Mouse (Mus musculus) E14TG2a.4 (cell line): ENCODE results near the gene Ttc7b.

Source experiments
- H3K27me3 ChIP-seq: 2 replicates; pipeline ENCODE4 v1.6.1; 2014; ENCODE audit warnings: low read length, control low read depth; ENCODE audit not compliant: insufficient read depth
- H3K36me3 ChIP-seq: 2 replicates; pipeline ENCODE4 v1.6.1; 2014; ENCODE audit warnings: low read length, control low read depth; ENCODE audit not compliant: insufficient read depth
- H3K4me1 ChIP-seq: replicated peaks from 2 replicates; pipeline ENCODE4 v1.6.1; 2014; ENCODE audit warnings: low read depth, low read length, control low read depth
- H3K4me3 ChIP-seq: replicated peaks from 2 replicates; pipeline ENCODE4 v1.5.1; 2014; ENCODE audit warnings: mild to moderate bottlenecking, low read length
- H3K9me3 ChIP-seq: 2 replicates; pipeline ENCODE4 v1.6.1; 2014; ENCODE audit warnings: low read length, control low read depth
- CTCF ChIP-seq: conservative IDR thresholded peaks from 2 replicates; pipeline ENCODE4 v1.5.1; 2014; ENCODE audit warnings: low read length
- NANOG ChIP-seq: IDR thresholded peaks from 2 replicates; pipeline ENCODE4 v1.6.1; 2014; ENCODE audit warnings: borderline replicate concordance, low read length, mixed read lengths
- POU5F1 ChIP-seq: IDR thresholded peaks from 2 replicates; pipeline ENCODE4 v1.6.1; 2014; ENCODE audit warnings: low read length, borderline replicate concordance

Ttc7b gene

DNA sequence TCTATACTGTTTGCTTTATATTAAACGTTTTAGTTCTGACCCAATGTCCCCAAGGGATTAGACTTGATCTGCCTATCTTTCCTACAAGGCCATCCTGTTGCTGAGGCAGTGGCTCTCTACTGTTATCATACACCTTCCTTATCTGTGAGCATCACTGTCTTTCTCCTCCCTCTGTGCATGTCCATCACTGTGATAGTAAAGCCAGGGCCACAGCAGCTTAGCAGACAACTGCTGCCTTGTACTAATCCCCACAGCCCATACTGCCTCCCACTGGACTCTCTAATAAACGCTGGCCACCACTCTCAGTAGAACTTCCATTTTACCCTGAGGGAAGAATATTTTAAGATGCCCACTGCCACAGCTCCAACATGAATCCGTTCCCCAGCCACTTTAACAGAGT, 182.6 kb downstream of the Ttc7b start:
- no peaks in the 10 kb centered on the region for H3K9me3 ChIP-seq
- TF ChIP-seq POU5F1 (no peak), CTCF (no peak), NANOG (no peak)
- H3K4me1 ChIP-seq, result peaks cover 71% of the 10 kb centered on the region
- no peaks in the 10 kb centered on the region for H3K27me3 ChIP-seq
- 0 out of 2 replicates have a peak overlapping the region, but pooled peaks have one; percentile 7 for H3K4me3 ChIP-seq
- peaks cover 11% of the 10 kb centered on the region; the same call in 1 of the 2 replicates for H3K36me3 ChIP-seq

DNA sequence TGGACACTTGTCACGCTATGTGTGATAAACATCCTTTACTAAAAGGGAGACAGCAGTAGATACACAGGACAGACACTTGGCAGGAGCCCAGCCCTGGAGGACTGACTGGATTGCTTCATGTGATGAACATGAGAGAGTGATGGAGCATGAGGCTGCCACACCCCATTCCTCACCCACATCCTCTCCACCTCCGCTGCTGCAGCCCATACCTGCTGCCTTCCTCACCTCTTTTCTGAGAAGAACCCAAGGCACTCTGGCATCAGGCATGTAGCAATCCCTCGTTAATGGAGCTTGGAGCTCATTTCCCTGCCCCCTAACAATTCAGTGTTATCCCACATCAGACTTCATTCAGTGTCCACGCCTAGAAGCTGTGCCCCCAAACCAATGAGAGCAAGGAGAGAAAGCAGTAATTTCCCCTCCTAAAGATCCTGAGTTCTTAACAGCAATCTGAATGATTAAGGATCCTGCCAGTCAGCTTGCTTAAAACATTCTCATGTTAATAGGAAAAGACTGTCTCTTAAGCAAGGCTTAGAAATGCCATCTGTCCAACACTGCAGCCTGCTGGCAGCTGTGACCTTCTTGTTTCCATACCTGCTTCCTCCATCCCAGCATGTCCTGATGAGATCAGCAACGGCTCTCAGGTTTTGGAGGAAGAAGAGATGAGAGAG, 183.1 kb downstream of the Ttc7b start:
- no peak for TF ChIP-seq POU5F1
- no peak for TF ChIP-seq CTCF
- TF ChIP-seq NANOG, result peak; percentile 94
- no peaks in the 10 kb centered on the region for H3K27me3 ChIP-seq
- peaks cover 7% of the 10 kb centered on the region; the same call in 1 of the 2 replicates for H3K36me3 ChIP-seq
- H3K4me3 ChIP-seq, result peak overlapping the region; percentile 8; the same call in 1 of the 2 replicates
- peaks cover 69% of the 10 kb centered on the region for H3K4me1 ChIP-seq
- H3K9me3 ChIP-seq, result no peaks in the 10 kb centered on the region

DNA sequence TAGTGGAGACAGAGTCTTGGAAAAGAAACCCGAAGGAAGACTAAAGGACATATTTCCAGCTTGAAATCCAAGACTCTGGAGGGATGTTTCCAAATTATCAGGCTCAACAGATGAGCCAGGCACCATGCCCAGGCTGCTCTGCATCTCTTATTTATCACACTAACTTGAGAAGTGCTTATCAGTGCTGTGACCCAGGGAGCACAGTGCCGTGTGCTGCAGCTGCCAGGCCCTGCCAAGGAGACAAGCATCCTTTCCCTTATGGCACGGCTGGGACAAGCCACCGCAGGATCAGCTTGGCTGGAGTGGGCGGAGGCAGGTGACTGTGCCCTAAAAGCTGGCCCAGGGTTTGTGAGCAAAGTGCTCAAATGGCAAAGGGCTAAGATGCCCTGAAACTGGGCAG, 184.4 kb downstream of the Ttc7b start:
- peaks cover 59% of the 10 kb centered on the region for H3K4me1 ChIP-seq
- no peaks in the 10 kb centered on the region for H3K9me3 ChIP-seq
- TF ChIP-seq CTCF, result no peak
- no peak for TF ChIP-seq NANOG
- TF ChIP-seq POU5F1, result no peak
- no peak overlapping the region for H3K4me3 ChIP-seq
- H3K27me3 ChIP-seq, result no peaks in the 10 kb centered on the region
- peaks cover 18% of the 10 kb centered on the region for H3K36me3 ChIP-seq

DNA sequence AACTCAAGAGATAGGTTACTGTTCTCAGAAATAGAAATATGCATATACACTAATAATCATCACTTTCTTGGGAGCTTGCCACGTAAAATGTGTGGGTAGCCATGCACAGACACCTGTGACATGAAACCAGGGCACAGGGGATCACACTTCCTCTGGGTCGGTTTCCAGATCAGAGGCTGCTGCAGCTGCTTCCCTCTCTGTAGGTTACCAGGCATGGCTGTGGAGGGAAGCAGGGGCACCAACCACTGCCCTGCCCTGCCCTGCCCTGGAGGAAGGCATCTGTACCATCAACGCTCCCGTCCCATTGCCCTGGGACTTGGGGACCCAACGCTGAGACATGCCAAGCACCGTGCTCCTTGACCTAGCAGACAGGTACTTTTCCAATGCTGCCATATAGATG, 188.8 kb downstream of the Ttc7b start:
- no peak overlapping the region for H3K4me3 ChIP-seq
- TF ChIP-seq CTCF (no peak), POU5F1 (no peak), NANOG (no peak)
- peaks cover 36% of the 10 kb centered on the region for H3K36me3 ChIP-seq
- H3K9me3 ChIP-seq, result no peaks in the 10 kb centered on the region
- peaks cover 17% of the 10 kb centered on the region for H3K4me1 ChIP-seq
- H3K27me3 ChIP-seq, result no peaks in the 10 kb centered on the region

GRCm38 (mm10) chr12:100330234-100330633, 190.4 kb downstream of the Ttc7b start:
- no peaks in the 10 kb centered on the region for H3K9me3 ChIP-seq
- no peaks in the 10 kb centered on the region for H3K27me3 ChIP-seq
- 0 out of 2 replicates have a peak, but pooled peaks cover 2% of the 10 kb centered on the region for H3K4me1 ChIP-seq
- no peak overlapping the region for H3K4me3 ChIP-seq
- H3K36me3 ChIP-seq, result peaks cover 45% of the 10 kb centered on the region
- TF ChIP-seq POU5F1, result no peak
- TF ChIP-seq CTCF, result no peak
- TF ChIP-seq NANOG, result no peak

- no peak for TF ChIP-seq CTCF
- no peak for TF ChIP-seq POU5F1
- TF ChIP-seq NANOG, result no peak
- Histone ChIP-seq H3K4me1 (no peaks in the 10 kb centered on the region), H3K4me3 (no peak overlapping the region), H3K36me3 (peaks cover 57% of the 10 kb centered on the region), H3K27me3 (no peaks in the 10 kb centered on the region), H3K9me3 (peaks cover 8% of the 10 kb centered on the region; the same call in 1 of the 2 replicates)
Observed at GRCm38 (mm10) chr12:100328998-100329397, 191.6 kb downstream of the Ttc7b start.

DNA sequence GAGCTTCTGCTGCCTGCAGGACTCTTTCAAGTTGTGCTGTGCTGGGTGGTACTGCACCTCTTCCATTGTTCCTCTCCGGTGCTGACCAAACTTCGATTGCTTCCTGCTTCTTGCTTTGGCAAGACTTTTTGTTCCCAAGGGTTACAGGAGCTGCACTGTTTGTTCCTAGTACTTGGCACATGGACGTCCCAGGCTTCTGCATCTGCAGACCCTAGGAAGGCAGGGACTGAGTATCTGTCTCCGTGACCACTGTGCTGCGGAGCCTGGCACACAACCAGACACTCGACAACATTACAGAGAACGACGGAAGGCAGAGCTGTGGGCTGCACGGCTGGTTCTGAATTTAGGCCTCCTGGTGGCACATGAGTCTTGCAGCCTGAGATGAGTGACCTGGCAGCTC, 192.1 kb downstream of the Ttc7b start:
- Histone ChIP-seq H3K4me3 (no peak overlapping the region), H3K9me3 (peaks cover 8% of the 10 kb centered on the region; the same call in 1 of the 2 replicates), H3K36me3 (peaks cover 57% of the 10 kb centered on the region), H3K4me1 (no peaks in the 10 kb centered on the region), H3K27me3 (no peaks in the 10 kb centered on the region)
- TF ChIP-seq CTCF (no peak), POU5F1 (no peak), NANOG (no peak)

- H3K9me3 ChIP-seq, result peaks cover 8% of the 10 kb centered on the region; the same call in 1 of the 2 replicates
- TF ChIP-seq NANOG (no peak), POU5F1 (no peak), CTCF (no peak)
- H3K36me3 ChIP-seq, result peaks cover 62% of the 10 kb centered on the region
Observed at GRCm38 (mm10) chr12:100326732-100327131, 193.9 kb downstream of the Ttc7b start.

More at GRCm38 (mm10) chr12:100326732-100327131, 193.9 kb downstream of the Ttc7b start:
- no peaks in the 10 kb centered on the region for H3K4me1 ChIP-seq
- H3K27me3 ChIP-seq, result no peaks in the 10 kb centered on the region
- H3K4me3 ChIP-seq, result no peak overlapping the region
